Mouse (Mus musculus) WW6 (cell line): ENCODE data around the gene Olfr1198.

Source experiments
- DNase-seq: peaks from one replicate; pipeline ENCODE4 v3.0.0-alpha.2; 2013; ENCODE audit warnings: low read depth, low spot score

The Olfr1198 gene

DNA sequence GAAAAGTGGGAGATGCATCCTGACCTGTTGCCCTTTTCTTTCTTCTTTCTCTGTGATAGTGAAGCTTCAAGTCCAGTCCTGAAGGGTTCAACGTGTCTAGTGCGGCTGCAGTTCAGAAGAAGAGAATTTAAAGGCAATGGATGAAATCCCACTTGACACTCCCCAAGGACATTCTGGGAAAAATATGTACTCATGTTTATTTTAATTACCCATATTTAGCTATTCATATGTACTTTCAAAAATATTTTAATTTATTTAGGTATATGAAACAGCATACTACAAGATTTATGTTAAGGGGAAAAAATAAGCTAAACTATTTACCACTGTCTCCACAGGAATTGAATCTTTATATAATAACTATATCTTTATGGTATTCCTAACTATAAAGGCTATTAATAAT is at the start of gene Olfr1198:
Olfr1198 (minus strand) TSS at position 101 of the 400 bp plus-strand sequence.
- DNase-seq: no peak

DNA sequence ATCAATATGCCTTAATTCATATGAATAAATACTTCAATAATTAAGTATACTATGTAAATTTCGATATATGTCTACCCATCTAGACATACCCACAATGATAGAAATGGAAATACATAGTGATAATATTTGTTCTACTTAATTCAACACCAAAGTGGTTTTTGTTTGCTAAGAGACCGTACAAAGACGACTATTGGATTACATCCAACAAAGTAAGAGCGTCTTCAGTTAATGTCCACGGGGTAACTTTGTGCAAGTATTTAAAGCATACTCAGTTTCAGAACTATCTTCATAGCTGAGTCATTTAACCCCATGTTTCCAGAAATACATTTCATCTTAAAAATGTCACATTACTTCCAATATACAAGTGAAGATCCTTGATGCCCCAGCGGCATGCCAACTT is 41.6 kb upstream of the Olfr1198 start, which contains the start of gene Olfr1201:
Olfr1201 (plus strand) TSS at position 301 of the 400 bp plus-strand sequence.
- no peak for DNase-seq

- DNase-seq: no peak
Observed at GRCm38 (mm10) chr2:88770388-88770787, 19.2 kb upstream of the Olfr1198 start, which contains the start of gene Olfr1200. Gene Olfr1200, minus strand, starts transcription at chr2:88770488.

DNA sequence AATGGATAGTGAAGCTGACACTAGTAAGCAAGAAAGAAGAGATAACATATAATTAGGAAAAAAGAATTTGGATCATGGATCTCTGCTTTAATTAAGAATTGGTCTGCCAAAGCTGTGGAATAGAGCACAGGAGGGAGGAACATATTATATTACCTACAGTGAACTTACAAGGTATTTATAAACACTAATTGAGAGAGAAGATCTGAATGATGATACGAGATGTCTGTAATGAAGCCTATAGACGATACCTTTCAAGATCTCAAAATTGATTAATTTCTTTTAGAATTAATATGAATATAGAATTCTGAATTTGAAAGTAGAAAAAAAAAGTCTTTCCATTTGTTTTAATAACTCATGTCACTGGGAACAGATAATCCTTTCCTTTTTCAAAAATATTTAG is 9.2 kb upstream of the Olfr1198 start, which contains the start of gene Olfr1199:
Olfr1199 (minus strand) TSS at position 101 of the 400 bp plus-strand sequence.
- no peak for DNase-seq

DNA sequence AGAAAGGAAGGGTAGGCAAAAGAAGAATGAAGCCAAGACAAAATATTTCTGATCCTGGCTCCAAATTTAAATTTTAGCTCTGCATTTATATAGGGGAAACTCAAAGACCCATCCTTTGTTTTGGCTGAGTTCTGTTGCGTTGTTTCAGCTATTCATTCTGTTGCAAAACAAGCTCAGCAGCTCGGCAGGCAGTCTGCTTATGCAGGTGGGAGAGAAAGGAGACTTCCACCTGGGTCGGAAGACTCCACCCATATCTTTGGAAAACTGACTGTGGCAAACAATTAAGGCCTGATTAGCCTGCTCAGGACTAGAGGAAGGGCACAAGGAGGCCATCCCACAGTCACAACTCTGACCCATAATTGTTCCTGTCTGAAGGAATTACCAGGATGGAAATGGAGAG is 7.8 kb downstream of the Olfr1198 start:
- no peak for DNase-seq

- DNase-seq: no peak
Observed at GRCm38 (mm10) chr2:88732266-88732665, 18.9 kb downstream of the Olfr1198 start, which contains the start of gene Olfr1197. Gene Olfr1197, minus strand, starts transcription at chr2:88732366.

DNA sequence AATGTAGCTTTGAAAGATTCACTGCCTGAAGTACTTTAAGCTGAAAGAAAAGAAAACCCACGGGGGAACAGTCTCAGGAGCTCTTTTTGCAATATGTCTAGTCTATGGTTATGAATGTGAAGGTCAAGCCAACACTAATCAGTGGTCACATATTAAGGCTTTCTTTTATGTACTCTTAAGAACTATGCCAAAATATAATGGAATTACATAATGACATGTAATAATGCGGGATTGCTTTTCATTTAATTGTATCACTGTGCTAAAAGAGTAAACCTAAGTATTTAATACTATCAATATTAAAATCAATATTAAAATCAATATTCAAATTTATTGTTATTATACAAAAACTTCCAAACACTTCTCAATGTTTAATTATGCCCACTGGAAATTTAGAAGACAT is 46.7 kb downstream of the Olfr1198 start, which contains the start of gene Olfr1196:
Olfr1196 (minus strand) TSS at position 101 of the 400 bp plus-strand sequence.
- no peak for DNase-seq
